Mouse (Mus musculus) A20 (cell line): ENCODE results near the gene Creb5.

Source experiments
- DNase-seq: peaks from one replicate; pipeline ENCODE4 v3.0.0-alpha.2; 2011; ENCODE audit warnings: low read depth, low spot score

The Creb5 gene

DNA sequence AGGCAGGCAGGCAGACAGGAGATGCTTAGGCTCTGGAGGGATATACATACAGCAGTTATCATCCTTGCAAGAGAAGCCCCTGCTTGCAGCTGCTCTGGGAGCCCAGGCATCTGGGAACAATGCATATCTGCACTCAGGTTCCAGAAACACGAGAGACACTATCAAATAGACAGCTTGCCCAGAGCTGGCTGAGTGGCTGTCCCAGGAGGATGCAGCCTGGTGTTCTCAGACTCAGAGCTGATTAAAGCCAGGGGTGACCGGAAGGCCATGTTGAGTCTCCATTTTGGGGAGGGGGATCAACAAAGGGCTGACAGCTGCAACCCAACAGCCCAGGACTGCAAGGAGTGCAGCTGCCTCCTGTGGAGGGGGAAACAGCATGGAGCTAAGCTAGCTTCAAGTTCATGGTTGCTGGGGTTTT lies 258.4 kb downstream of the Creb5 start:
- no peak for DNase-seq

DNA sequence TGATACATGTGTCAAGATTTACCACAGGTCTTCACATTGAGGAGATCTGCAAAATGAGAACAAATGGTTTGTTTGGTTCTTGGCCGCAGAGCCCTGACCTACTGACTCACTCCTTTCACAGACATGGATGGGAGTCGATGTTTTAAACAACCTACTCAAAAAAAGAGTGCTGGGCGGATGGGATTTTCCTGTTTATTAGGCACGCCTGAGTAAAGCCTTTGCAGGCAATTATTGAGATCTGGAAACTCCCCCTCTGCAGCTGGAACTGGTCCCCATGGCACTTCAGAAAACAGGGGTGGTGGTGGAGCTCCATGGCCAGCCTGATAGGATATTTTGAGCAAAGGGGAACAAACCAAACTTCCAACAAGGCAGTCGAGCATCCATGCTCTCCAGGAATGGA lies 258.9 kb downstream of the Creb5 start:
- DNase-seq = no peak

DNA sequence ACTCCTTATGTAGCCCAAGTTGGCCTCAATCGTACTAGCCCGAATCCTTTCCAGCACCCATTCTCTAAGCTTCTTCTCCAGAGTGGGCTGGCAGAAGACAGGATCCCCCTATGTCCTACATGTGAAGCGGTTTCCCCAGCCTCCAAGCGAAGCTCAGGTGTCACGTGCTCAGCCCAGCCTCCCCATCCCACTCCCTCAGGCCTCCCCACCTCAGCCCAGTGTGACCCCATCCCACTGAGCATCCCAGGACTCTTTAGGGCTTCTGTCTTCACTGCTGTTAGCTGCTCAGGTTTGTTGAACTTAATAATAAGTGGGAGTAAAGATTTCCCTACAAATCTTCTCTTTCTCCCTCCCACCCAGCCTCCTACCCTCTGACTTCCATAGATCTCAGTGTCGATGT lies 261.2 kb downstream of the Creb5 start:
- no peak for DNase-seq

DNA sequence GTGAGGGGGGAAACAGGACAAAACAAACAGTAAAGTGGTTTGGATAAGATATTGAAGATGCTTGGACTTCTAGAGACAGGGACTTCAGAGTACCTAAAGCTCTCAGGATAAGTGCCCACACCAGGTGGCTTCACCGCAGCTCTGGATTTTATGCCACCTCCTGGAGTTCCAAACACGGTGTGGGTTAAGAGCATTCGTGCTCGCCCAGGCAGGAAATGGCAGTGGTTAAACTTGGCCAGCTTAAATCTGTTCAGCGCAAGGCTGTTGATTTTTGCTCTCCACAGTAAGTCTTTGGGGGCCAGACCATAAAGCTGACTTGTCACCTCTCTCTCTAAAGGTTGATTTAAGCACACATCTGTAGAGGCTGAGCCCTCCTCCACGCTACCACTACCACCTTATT lies 262.3 kb downstream of the Creb5 start:
- no peak for DNase-seq

DNA sequence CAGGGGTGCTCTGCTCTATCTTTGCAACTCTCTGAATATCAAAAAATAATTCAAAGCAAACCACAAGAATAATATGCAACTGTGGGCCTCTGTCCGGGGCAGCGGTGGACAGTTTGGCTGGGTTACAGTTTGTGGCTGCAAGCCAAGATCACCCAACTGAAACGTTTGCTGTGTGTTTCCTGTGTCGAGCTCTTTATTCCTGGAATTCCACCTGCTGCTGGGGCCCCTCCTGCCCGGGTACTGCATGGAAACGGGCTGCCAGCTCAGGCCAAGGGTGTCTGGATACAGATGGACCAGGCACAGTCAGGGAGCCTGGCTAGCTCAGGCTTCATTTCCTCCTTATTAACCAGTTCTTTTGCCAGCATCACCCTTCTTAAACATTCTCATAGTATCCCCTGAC lies 269.0 kb downstream of the Creb5 start:
- no peak for DNase-seq

DNA sequence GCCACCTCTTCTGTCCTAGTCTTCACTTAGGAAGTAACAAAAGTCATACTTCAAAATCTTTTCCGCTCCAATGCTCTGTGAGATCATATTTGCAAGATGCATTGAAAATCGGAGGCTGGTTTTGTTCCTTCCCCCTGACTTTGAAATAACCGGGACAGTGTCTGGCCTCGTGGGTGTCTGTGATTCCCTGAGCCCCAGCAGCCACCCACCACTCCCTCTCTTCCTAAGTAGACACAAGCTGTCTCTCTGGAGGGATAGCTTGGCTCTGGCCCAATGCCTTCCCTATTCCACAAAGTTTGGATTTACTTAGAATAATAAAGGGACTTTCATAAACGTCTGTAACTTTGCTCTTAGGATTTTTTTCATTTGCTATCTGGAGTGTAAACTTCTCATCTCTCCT lies 273.9 kb downstream of the Creb5 start:
- DNase-seq = no peak

DNA sequence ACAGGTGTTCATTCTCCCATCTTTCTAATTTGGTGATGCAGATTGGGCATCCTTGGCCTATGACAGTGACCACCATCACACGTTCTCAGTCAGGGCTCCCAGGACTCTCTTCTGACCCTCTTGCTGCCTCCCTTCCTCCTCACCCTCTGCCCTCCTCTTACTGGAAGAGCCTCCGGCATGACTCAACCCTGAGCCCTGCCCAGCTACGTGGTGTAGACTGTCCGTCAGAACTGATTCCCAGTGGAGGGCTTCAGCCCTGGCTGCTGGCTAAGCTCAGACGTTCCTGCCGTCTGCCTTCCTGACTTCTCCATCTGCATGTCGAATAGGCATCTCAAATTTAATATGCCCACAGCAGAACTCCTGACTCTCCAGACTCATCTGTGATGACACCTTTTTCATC lies 275.5 kb downstream of the Creb5 start:
- DNase-seq = no peak

DNA sequence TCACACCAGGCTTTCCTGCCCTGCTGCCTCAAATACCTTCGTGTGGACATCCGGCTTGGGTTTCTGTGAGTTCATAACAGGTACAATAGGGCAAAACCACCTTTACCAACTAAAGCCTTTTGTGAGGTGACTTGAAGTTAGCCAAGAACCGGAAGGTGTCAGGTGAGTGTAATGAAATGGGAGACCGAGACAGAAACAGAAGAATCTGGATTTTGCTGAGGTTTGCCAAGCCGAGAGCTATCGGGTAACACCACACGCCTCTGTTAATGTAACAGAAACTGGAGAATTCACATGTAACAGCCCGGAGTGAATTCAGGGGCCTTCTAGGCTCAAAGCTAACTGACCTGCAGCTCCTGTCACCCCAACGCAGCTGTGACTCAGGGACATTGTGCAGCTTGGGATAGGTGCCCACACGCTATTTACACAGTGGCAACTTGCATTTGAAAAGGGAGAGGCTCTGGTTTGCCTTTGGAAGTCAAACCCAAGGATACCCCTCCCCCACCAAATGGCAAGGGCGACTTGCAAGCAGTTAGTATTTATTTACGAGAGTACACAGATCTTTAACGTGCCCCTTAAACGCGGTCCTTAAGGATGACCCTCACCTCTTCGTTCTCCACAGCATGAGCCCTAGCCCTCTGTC lies 276.6 kb downstream of the Creb5 start:
- DNase-seq = no peak

DNA sequence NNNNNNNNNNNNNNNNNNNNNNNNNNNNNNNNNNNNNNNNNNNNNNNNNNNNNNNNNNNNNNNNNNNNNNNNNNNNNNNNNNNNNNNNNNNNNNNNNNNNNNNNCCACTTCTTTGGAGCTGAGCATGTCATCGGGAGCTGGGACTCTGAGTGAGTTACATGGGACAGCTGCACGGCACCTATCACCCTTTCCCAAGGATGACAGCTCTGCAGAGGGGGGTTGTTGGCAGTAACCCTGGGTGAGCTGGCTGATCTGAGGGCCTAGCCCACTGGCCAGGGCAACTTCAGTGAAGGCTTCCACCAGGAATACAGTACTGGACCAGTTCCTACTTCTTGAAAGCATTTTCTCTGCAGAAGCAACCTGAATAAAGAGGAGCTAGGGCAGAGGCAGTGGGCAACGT lies 282.4 kb downstream of the Creb5 start:
- no peak for DNase-seq

DNA sequence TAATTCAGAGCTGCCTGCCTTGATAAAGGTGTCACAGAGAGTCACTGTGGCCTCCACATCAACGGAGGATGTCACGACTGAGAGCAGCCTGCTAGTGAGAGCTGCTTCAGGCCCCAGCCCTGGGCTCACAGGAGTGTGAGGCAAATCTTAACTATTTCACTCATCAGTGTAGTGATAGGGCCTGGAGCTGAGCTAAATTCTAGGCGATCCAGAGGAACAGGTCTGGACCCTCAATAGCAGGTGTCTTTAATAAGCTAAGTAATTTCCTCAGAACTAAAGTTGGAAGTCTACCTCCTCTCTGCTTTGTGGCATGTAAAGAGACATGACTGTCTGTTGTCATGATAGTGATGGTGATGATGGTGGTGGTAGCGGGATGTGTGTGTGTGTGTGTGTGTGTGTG lies 283.8 kb downstream of the Creb5 start:
- DNase-seq = no peak

DNA sequence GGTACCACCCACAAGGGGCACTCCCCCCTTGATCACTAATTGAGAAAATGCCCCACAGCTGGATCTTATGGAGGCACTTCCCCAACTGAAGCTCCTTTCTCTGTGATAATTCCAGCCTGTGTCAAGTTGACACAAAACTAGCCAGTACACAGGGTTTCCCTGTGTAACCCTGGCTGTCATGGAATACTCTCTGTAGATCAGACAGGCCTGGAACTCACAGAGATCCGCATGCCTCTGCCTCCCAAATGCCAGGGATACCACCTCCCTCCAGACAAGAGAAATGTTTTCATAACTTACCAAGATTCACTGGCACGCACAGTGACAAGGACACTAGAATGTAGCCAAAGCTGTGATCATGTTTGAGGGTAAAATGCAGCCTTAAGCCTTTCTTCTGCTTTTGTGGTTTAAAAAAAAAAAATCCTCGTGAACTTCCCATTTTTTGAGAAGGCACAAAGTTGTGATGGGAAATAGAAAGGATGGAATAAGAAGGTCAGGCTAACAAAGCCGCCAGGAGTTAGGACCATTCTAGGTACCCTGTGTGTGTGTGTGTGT lies 284.6 kb downstream of the Creb5 start:
- DNase-seq = no peak

DNA sequence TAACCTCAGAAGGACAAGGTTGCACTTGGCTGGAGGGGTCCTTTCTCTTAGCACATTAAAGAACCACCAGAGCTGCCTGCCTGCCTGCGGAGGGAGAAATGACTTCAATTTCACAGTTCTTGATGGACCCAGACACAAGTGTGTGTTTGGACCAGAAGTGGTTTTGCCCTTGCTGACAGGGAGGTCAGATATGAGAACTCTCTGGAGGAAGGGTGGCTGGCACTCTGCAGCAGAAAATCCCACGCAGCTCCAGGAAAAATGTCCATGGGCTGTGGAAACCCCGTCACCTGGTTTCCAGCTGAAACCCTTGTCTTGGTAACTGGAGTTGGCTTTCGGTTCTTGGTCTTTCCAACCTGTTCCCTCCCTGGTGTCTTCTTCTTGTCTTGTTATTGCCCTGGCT lies 285.4 kb downstream of the Creb5 start:
- DNase-seq = no peak

DNA sequence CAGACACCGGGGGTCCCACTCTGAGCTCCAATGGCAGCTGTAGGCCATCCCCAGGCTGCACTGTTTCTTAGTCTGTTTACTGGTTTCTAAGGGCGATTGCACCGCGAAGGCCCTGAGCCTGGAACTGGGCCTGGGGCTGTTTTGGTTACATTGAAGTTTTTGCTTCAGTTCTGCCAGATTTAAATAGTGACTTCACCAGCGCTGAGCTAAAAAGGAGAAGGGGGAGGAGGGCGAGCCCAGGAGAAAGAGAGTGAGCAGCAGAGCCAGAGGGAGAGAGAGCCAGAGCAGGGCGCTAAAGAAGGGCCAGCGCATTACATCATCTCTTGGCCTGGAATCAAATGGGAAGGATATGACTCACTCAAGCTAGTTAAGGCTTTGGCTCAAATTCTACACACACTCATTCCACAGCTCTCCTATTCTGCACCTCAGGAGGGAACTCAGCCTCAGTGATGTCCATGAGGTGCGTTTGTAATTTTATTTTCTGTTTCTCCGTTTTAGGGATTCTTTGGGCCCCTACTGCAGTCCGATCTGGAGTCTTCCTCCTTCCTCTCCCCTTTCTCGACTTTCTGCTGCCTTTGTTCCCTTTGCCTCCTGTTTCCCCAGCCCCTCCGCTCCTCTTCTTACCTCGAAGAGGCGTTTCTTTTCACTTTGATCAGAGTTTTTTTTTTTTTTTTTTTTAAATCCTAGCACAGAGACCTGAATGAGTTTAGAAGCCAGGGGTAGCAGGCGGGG lies 286.1 kb downstream of the Creb5 start:
- DNase-seq = no peak

DNA sequence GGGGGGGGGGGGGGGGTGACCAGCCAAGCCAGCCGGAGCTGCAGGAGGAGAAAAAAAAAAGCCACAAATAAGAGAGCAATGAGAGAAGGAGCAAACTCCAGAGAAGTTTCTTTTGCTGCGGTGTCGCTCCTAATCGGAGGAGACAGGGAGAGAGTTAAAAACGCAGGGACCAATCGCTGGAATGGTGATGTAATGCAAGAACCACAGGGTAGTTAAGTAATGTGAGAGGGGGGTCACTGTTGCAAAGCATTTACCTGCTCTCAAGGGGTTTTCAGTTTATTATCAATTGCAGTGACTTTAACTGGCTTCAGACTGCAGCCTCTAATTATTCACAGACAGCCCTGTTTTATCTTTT lies 286.6 kb downstream of the Creb5 start:
- no peak for DNase-seq

DNA sequence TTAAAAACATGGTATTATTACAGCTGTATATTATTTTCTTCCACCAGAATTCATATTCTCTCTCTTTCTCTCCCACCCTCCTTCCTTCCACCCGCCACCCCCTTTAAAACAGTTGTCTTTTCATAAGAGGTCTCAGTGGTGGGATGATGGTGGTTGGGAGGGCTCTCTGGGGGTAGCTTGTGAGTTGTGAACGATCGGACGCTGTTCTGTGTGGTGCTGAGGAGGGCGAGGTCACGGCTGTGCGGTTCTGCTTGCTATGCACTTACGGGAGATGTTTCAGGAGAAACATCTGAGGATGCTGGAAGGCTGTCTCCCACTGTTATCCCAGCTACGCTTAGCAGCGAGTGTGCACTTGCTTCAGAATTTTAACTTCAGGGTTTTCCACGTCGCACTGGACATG lies 287.0 kb downstream of the Creb5 start:
- DNase-seq = no peak

DNA sequence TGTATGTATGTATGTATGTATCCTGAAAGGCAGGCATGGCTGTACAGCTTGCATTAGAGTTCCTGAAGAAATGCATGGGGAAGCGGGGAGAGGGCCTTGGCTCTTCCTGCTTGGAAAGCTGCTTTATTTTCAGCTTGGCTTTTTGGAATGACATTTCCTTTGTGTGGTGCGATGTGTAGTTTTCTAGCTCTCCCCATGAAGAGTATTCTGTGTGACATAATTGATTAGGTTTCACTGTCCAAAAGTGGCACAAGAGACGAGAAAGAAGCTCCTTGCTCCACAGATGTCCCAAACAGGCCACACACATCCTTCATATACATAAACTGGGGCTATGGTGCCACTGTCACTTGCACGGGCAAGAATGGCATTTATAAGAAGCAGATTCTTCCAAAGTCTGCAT lies 288.1 kb downstream of the Creb5 start:
- DNase-seq = no peak

DNA sequence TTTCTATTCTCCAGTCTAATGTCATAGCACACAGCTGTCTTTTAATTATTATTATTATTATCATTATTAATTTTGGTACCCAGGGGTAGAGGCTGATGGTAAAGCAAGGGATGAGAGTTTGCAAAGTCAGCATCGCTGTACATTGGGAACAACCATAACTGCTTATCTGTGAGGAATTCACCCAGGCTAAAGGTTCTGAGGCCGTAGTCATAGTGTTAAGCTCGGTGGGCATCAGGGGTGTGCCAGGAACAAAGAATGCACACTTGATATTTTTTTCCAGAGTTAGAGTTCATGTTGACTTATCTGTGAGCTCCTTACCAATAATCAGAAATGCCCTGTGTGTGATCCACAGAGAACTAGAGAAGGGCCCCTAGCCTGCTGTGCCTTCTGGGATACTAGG lies 288.8 kb downstream of the Creb5 start:
- no peak for DNase-seq

DNA sequence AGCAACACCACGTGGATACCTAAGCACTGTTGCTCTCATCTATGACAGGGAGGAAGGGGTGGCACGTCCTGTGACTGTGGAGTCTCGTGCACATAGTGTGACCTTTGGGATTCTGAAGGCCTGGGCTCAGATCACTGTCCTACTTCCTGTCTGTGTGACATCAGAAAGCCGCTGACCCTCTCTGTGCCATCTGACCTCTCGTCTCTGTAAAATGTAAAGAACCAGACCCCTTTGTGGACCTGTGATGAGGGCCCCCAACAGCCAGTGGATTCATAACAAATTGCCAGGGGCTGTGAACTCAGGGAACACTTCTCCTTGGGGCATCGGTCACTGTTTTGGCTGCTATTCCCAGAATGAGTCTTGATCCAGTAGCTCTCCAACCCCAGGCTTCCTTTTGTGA lies 289.8 kb downstream of the Creb5 start:
- no peak for DNase-seq

DNA sequence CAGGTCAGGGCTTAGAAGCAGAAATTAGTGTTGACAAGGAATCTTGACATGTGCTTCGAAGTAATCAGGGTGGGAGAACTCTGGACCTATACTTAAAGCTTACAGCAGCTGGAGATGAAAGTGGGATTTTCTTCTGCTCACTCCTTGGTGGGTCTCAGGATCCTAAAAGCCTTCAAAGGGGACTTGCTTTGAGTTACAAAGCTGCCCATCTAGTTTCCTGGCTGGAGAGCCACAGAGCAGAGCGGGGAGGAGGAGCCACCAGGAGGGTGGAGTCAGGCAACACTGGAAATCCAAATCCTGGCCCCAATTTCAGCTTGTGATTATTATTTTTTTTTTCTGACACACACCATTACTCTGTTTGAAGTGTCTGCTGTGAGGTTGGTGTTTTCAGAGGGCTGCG lies 290.7 kb downstream of the Creb5 start:
- DNase-seq = no peak

DNA sequence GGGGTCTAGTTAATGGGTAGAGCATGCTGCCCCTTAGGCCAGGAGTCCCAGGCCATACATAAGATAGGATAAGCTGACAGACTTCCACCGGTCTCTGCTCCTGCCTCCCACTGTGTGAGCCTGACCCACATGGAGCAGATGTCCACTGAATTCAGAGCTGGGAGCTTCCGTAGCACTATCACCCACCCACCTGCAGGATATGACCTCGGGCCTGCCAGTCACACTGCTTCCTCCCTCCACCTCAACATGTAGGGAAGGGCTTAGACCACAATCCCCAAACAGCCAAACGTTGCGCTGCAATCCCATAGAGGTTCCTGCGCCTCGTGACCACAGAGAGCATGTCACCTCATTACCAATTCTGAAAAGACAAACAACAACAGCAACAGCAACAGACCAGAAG lies 293.3 kb downstream of the Creb5 start:
- no peak for DNase-seq

DNA sequence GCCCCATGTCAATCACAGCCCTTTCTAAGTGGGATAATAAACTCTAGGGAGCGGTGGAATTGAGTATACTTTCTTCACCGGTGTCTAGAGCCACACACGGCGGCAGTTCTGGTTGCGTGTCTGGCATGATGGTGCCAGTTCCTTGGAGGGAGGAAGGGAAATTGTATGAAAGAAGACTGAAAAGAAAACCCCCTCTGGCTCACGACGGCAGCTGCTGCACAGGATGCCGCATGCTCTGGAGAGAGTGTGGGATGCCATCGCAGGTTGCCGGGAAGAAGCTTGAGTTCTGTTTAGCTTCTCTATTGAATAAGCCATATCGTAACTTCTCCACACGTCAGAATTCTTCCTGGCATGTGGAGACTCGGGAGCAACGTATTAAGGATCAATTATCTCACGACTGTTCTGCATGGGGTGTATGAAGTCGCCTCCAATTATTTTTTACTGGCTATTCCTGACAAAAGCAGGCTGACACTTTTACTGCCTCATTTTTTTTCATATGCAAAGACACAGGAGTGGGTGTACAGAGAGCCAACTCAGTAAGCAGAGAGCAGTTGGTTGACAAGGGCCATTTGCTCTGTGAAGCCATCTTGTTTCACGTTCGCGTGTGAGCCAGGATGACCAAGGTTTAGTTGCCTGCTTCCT lies 296.3 kb downstream of the Creb5 start:
- DNase-seq = no peak

DNA sequence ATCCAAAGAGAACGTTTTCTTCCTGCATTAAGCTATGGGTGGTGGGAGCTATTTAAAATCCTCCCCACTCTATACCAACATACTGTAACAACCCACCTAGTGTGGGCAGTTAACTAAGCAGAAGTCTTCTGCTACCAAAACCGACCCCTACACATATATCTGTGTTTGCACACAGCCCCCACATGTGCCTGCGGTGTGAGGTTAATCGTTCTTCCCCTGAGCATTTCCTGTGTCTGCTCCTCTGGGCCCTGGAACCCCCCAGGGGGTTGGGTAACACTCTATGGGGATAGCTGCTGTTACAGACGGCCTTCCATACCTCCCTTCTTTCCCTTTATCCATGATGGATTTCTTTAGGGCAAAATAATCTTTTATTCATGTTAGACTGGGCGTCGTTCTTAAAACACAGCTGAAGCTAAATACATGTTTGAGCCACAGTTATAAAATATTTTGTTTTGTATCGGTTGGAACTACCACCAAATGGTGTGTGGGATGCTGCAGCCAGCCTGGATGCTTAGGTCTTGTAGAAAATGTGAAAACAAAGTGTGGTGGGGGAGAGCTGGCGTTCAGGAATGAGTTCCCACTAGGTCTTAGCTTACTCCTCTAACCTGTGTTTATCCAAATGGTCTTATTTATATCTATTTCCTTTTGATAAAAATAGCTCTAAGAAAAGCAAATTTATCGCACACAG lies 297.8 kb downstream of the Creb5 start:
- DNase-seq = no peak
